Mouse (Mus musculus) stomach, embryonic 14.5 days (tissue): Measurements from ENCODE around the gene Mmp17. TPM values are rescaled to one million over a fixed set of nuclear protein-coding genes. Genes with fewer than 3 reads are reported as not detected.

Experiments
- ATAC-seq: fragments of 200-750 bp; cut with Nextera tagmentation; 2 replicates; pipeline ENCODE4 v1.8.0; 2017; ENCODE audit warnings: low read depth, moderate TSS enrichment; ENCODE audit not compliant: insufficient number of reproducible peaks, insufficient read depth, low FRiP score
- H3K27ac ChIP-seq: fragments of 300-500 bp; sonication (generic); 2 replicates; pipeline ENCODE4 v1.5.1; 2014; ENCODE audit warnings: mild to moderate bottlenecking, low read length, moderate library complexity, mixed read lengths
- H3K27me3 ChIP-seq: fragments of 300-500 bp; sonication (generic); 2 replicates; pipeline ENCODE4 v1.6.1; 2014; ENCODE audit warnings: low read length, control low read depth, mixed read lengths; ENCODE audit not compliant: control insufficient read depth, insufficient read depth
- H3K36me3 ChIP-seq: fragments of 300-500 bp; sonication (generic); 2 replicates; pipeline ENCODE4 v1.6.1; 2014; ENCODE audit warnings: mild to moderate bottlenecking, control low read depth, low read length, moderate library complexity, mixed read lengths; ENCODE audit not compliant: control insufficient read depth, insufficient read depth
- H3K4me1 ChIP-seq: fragments of 300-500 bp; sonication (generic); 2 replicates; pipeline ENCODE4 v1.6.1; 2014; ENCODE audit warnings: low read length, control low read depth, mixed read lengths; ENCODE audit not compliant: control insufficient read depth, insufficient read depth
- H3K4me2 ChIP-seq: fragments of 300-500 bp; sonication (generic); replicated peaks from 2 replicates; pipeline ENCODE4 v1.6.1; 2014; ENCODE audit warnings: low read depth, low read length, control low read depth
- H3K4me3 ChIP-seq: fragments of 300-500 bp; sonication (generic); 2 replicates; pipeline ENCODE4 v1.5.1; 2014; ENCODE audit warnings: low read depth, low read length, control low read depth
- H3K9ac ChIP-seq: fragments of 300-500 bp; sonication (generic); replicated peaks from 2 replicates; pipeline ENCODE4 v1.6.1; 2014; ENCODE audit warnings: low read depth, mild to moderate bottlenecking, control low read depth, low read length, moderate library complexity, mixed read lengths
- H3K9me3 ChIP-seq: fragments of 300-500 bp; sonication (generic); 2 replicates; pipeline ENCODE4 v1.6.1; 2016; ENCODE audit warnings: low read depth, low read length, control low read depth; ENCODE audit not compliant: control insufficient read depth
- WGBS: fragments of 180-500 bp; shearing (Covaris S2); extraction: QIAGEN DNeasy Blood & Tissue Kit; methylation state at CpG from one replicate; pipeline ENCODE4 v1.1.7; 2014; 5-methylcytosine and 5-hydroxymethylcytosine counted together
- polyA plus RNA-seq: library from polyadenylated mRNA; unstranded; fragments of >200 nt; fragmentation: Nextera tagmentation; extraction: Ambion mirVana; gene quantifications from 2 replicates; pipeline ENCODE4 v1.2.1, GENCODE M21; 2014

The Mmp17 gene
- polyA plus RNA-seq = 2.3 and 3.4 TPM in 2 replicates

GRCm38 (mm10) chr5:129583761-129584582 is at the start of gene Mmp17:
TSS of gene Mmp17 (plus strand) at chr5:129584169.
- under 1% methylated on average over 80 of the region's 80 CpGs for WGBS
- H3K4me1 ChIP-seq = peaks cover 21% of the 10 kb centered on the region
- H3K27me3 ChIP-seq = 0 out of 2 replicates have a peak, but pooled peaks cover 21% of the 10 kb centered on the region
- peak within 1 kb of the TSS; percentile 76 for H3K4me3 ChIP-seq
- ATAC-seq = peak; percentile 89
- H3K27ac ChIP-seq = no peak within 1 kb of the TSS
- peak within 1 kb of the TSS; percentile 65 for H3K9ac ChIP-seq
- H3K4me2 ChIP-seq = peak within 1 kb of the TSS; percentile 93
- no peaks in the 10 kb centered on the region for H3K36me3 ChIP-seq
- no peaks in the 10 kb centered on the region for H3K9me3 ChIP-seq

- ATAC-seq = no peak
- H3K9me3 ChIP-seq = no peaks in the 10 kb centered on the region
- no peak overlapping the region for H3K4me3 ChIP-seq
- 86% methylated on average over 2 of the region's 2 CpGs for WGBS
- no peak overlapping the region for H3K4me2 ChIP-seq
- peaks cover 23% of the 10 kb centered on the region for H3K36me3 ChIP-seq
- no peak overlapping the region for H3K27ac ChIP-seq
- H3K27me3 ChIP-seq = no peaks in the 10 kb centered on the region
- H3K4me1 ChIP-seq = no peaks in the 10 kb centered on the region
- H3K9ac ChIP-seq = no peak overlapping the region
These were observed 49.5 kb upstream of the Mmp17 start for GRCm38 (mm10) chr5:129534500-129534899.

GRCm38 (mm10) chr5:129535021-129535420 is 48.9 kb upstream of the Mmp17 start:
- 81% methylated on average over 2 of the region's 2 CpGs for WGBS
- Histone ChIP-seq H3K36me3 (peaks cover 22% of the 10 kb centered on the region), H3K4me3 (no peak overlapping the region), H3K9me3 (no peaks in the 10 kb centered on the region), H3K9ac (no peak overlapping the region), H3K4me1 (no peaks in the 10 kb centered on the region), H3K4me2 (no peak overlapping the region), H3K27me3 (no peaks in the 10 kb centered on the region), H3K27ac (no peak overlapping the region)
- no peak for ATAC-seq

GRCm38 (mm10) chr5:129535431-129535830 is 48.5 kb upstream of the Mmp17 start:
- Histone ChIP-seq H3K27me3 (no peaks in the 10 kb centered on the region), H3K4me1 (no peaks in the 10 kb centered on the region), H3K9me3 (no peaks in the 10 kb centered on the region), H3K9ac (no peak overlapping the region), H3K27ac (no peak overlapping the region), H3K4me3 (no peak overlapping the region), H3K36me3 (peaks cover 22% of the 10 kb centered on the region), H3K4me2 (no peak overlapping the region)
- no peak for ATAC-seq
- 89% methylated on average over 3 of the region's 3 CpGs for WGBS

- Histone ChIP-seq H3K4me2 (no peak overlapping the region), H3K27me3 (no peaks in the 10 kb centered on the region), H3K4me3 (no peak overlapping the region), H3K36me3 (peaks cover 35% of the 10 kb centered on the region), H3K9me3 (no peaks in the 10 kb centered on the region), H3K4me1 (no peaks in the 10 kb centered on the region), H3K27ac (no peak overlapping the region), H3K9ac (no peak overlapping the region)
- WGBS = 88% methylated on average over 4 of the region's 4 CpGs
- no peak for ATAC-seq
These were observed 45.1 kb upstream of the Mmp17 start for GRCm38 (mm10) chr5:129538826-129539225.

- Histone ChIP-seq H3K9me3 (no peaks in the 10 kb centered on the region), H3K4me2 (no peak overlapping the region), H3K4me3 (no peak overlapping the region), H3K27ac (no peak overlapping the region), H3K27me3 (no peaks in the 10 kb centered on the region), H3K9ac (no peak overlapping the region), H3K36me3 (peaks cover 59% of the 10 kb centered on the region), H3K4me1 (no peaks in the 10 kb centered on the region)
- ATAC-seq = no peak
- WGBS = 90% methylated on average over 3 of the region's 3 CpGs
These were observed 41.7 kb upstream of the Mmp17 start for GRCm38 (mm10) chr5:129542236-129542635.

- H3K4me2 ChIP-seq = no peak overlapping the region
- H3K36me3 ChIP-seq = peaks cover 83% of the 10 kb centered on the region
- H3K27me3 ChIP-seq = no peaks in the 10 kb centered on the region
- no peak overlapping the region for H3K4me3 ChIP-seq
- H3K9ac ChIP-seq = no peak overlapping the region
- H3K4me1 ChIP-seq = no peaks in the 10 kb centered on the region
- no peak for ATAC-seq
- H3K9me3 ChIP-seq = no peaks in the 10 kb centered on the region
- 79% methylated on average over 9 of the region's 9 CpGs for WGBS
- no peak overlapping the region for H3K27ac ChIP-seq
These were observed 38.2 kb upstream of the Mmp17 start for GRCm38 (mm10) chr5:129545787-129546186.

- ATAC-seq = no peak
- peaks cover 86% of the 10 kb centered on the region for H3K36me3 ChIP-seq
These were observed 34.3 kb upstream of the Mmp17 start for GRCm38 (mm10) chr5:129549716-129550115.

More at GRCm38 (mm10) chr5:129549716-129550115, 34.3 kb upstream of the Mmp17 start:
- Histone ChIP-seq H3K27me3 (no peaks in the 10 kb centered on the region), H3K4me2 (no peak overlapping the region), H3K4me1 (no peaks in the 10 kb centered on the region), H3K27ac (no peak overlapping the region), H3K9me3 (no peaks in the 10 kb centered on the region), H3K4me3 (no peak overlapping the region), H3K9ac (no peak overlapping the region)
- 93% methylated on average over 12 of the region's 12 CpGs for WGBS
